Mouse (Mus musculus) erythroblast, embryonic 14.5 days (primary cell): Measurements from ENCODE around the gene Sap25. TPM values are rescaled to one million over a fixed set of nuclear protein-coding genes. Genes with fewer than 3 reads are reported as not detected.

Source experiments
- H3K27me3 ChIP-seq: 2 replicates; pipeline ENCODE4 v1.6.1; 2012; ENCODE audit warnings: inconsistent platforms; ENCODE audit not compliant: control insufficient read depth
- H3K36me3 ChIP-seq: 2 replicates; pipeline ENCODE4 v1.6.1; 2012; ENCODE audit warnings: mild to moderate bottlenecking, inconsistent platforms; ENCODE audit not compliant: control insufficient read depth
- H3K4me1 ChIP-seq: 2 replicates; pipeline ENCODE4 v1.6.1; 2012; ENCODE audit warnings: inconsistent platforms; ENCODE audit not compliant: control insufficient read depth
- H3K4me3 ChIP-seq: replicated peaks from 2 replicates; pipeline ENCODE3; 2012; ENCODE audit warnings: moderate library complexity, mild to moderate bottlenecking, inconsistent platforms
- H3K9me3 ChIP-seq: 2 replicates; pipeline ENCODE4 v1.6.1; 2012; ENCODE audit warnings: low read length, inconsistent platforms, mixed read lengths; ENCODE audit not compliant: control insufficient read depth
- GATA1 ChIP-seq: IDR thresholded peaks from 2 replicates; pipeline ENCODE4 v1.6.1; 2012; ENCODE audit warnings: low read length, inconsistent platforms, mixed read lengths
- TAL1 ChIP-seq: IDR thresholded peaks from 3 replicates; pipeline ENCODE4 v1.6.1; 2012; ENCODE audit warnings: low read length, inconsistent platforms, mixed read lengths
- polyA plus RNA-seq: library from polyadenylated mRNA; stranded (reverse); fragments of >175 nt; gene quantifications from 2 replicates; pipeline ENCODE4 v1.2.3, GENCODE M21; 2012

Sap25 gene
- polyA plus RNA-seq, 1 experiment: 5.9 TPM

- TF ChIP-seq GATA1 (no peak), TAL1 (no peak)
- Histone ChIP-seq H3K27me3 (no peaks in the 10 kb centered on the region), H3K36me3 (peaks cover 80% of the 10 kb centered on the region), H3K4me3 (no peak overlapping the region), H3K4me1 (peaks cover 37% of the 10 kb centered on the region), H3K9me3 (no peaks in the 10 kb centered on the region)
Observed at GRCm38 (mm10) chr5:137633397-137634084, 7.6 kb upstream of the Sap25 start.

DNA sequence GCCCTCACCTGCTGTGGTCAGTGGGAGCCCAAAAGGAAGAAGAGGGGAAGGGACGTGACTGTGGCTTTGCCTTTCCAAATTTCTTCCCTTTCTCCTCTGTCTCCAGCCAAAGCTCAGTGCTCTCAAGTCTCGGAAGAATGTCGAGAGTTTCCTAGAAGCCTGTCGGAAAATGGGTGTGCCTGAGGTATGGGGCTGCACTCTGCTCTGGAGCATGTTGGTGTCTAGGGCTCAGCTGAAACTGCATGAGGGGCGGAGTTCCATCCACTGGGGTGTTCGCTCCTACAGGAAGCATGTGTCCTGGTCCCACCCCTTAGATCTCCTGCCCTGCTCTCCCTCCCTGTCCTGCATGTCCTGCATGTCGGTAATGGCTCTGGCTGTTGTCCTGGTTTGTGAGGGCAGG lies 1.7 kb upstream of the Sap25 start:
- Histone ChIP-seq H3K4me1 (peaks cover 7% of the 10 kb centered on the region), H3K9me3 (no peaks in the 10 kb centered on the region), H3K36me3 (peaks cover 86% of the 10 kb centered on the region), H3K4me3 (no peak overlapping the region), H3K27me3 (peaks cover 9% of the 10 kb centered on the region)
- TF ChIP-seq GATA1 (no peak), TAL1 (no peak)

DNA sequence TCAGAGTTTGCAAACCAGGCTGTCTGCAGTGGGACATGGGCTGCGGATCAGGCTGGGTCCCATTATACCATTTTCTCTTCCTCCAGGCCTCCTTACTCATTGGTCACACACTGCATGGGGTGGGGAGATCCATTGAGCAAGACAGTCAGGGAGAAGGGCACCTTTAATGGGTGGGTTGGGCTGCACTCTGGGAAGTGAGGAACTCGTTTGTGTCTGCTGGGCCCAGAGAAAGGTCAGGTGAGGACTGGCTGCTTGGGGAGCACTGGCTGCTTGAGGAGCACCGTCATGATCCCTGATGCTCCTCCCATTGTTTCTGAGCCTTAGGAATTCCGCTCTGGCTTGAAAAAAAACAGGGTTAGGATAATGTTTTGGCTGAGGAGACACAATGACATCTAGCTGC lies 1.8 kb downstream of the Sap25 start:
- no peaks in the 10 kb centered on the region for H3K9me3 ChIP-seq
- peaks cover 29% of the 10 kb centered on the region for H3K4me1 ChIP-seq
- no peak overlapping the region for H3K4me3 ChIP-seq
- H3K36me3 ChIP-seq: peaks cover 52% of the 10 kb centered on the region
- peaks cover 29% of the 10 kb centered on the region for H3K27me3 ChIP-seq
- TF ChIP-seq GATA1: no peak
- TF ChIP-seq TAL1: no peak

- Histone ChIP-seq H3K9me3 (no peaks in the 10 kb centered on the region), H3K27me3 (peaks cover 29% of the 10 kb centered on the region), H3K36me3 (peaks cover 39% of the 10 kb centered on the region), H3K4me1 (peaks cover 44% of the 10 kb centered on the region), H3K4me3 (no peak overlapping the region)
- TF ChIP-seq TAL1 (no peak), GATA1 (no peak)
Observed at GRCm38 (mm10) chr5:137644484-137644883, 3.4 kb downstream of the Sap25 start.

- Histone ChIP-seq H3K36me3 (peaks cover 37% of the 10 kb centered on the region), H3K4me1 (peaks cover 51% of the 10 kb centered on the region), H3K4me3 (peak overlapping the region; percentile 18), H3K9me3 (no peaks in the 10 kb centered on the region), H3K27me3 (peaks cover 29% of the 10 kb centered on the region)
- TF ChIP-seq TAL1: no peak
- TF ChIP-seq GATA1: no peak
Observed at GRCm38 (mm10) chr5:137645091-137645651, 4.0 kb downstream of the Sap25 start.

- peaks cover 54% of the 10 kb centered on the region for H3K4me1 ChIP-seq
- H3K4me3 ChIP-seq: peak within 1 kb of the TSS; percentile 18
- TF ChIP-seq TAL1: no peak
- TF ChIP-seq GATA1: no peak
- peaks cover 35% of the 10 kb centered on the region for H3K36me3 ChIP-seq
- H3K9me3 ChIP-seq: no peaks in the 10 kb centered on the region
- peaks cover 29% of the 10 kb centered on the region for H3K27me3 ChIP-seq
Observed at GRCm38 (mm10) chr5:137645652-137646091, 4.5 kb downstream of the Sap25 start, which contains the start of gene Irs3. TSS of gene Irs3 (minus strand) at chr5:137645714.

GRCm38 (mm10) chr5:137647827-137648601 lies 6.9 kb downstream of the Sap25 start:
- TF ChIP-seq GATA1: no peak
- peaks cover 29% of the 10 kb centered on the region for H3K27me3 ChIP-seq
- H3K36me3 ChIP-seq: peaks cover 35% of the 10 kb centered on the region
- H3K4me3 ChIP-seq: no peak overlapping the region
- H3K4me1 ChIP-seq: peaks cover 62% of the 10 kb centered on the region
- H3K9me3 ChIP-seq: no peaks in the 10 kb centered on the region

DNA sequence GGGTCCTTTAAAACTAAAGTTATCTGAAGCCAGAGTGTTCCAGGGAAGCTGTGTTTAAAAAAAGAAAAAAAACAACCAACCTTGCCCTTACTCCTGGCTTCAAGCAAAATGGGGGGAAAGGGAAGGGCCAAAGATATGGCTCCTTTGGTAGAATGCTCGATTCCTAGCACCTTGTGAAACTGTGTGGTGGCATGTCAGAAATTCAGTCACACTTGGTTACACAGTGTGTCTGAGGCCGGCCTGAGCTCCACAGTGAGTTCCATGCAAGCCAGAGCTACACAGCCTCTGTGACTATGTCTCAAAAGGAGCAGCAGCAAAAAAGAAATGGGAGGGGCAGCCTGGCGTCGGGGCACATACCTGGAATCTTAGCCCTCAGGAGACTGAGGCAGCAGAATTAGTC lies 8.1 kb downstream of the Sap25 start:
- no peaks in the 10 kb centered on the region for H3K9me3 ChIP-seq
- no peak overlapping the region for H3K4me3 ChIP-seq
- no peak for TF ChIP-seq GATA1
- no peak for TF ChIP-seq TAL1
- H3K4me1 ChIP-seq: peaks cover 62% of the 10 kb centered on the region
- H3K36me3 ChIP-seq: peaks cover 47% of the 10 kb centered on the region
- peaks cover 22% of the 10 kb centered on the region for H3K27me3 ChIP-seq
